Mouse (Mus musculus) limb, embryonic 15.5 days (tissue): ENCODE measurements around the gene Trim43a. TPM values are rescaled to one million over a fixed set of nuclear protein-coding genes. Genes with fewer than 3 reads are reported as not detected.
"Not testable (repeated sequence)": the region's sequence is repeated elsewhere in the genome, so short reads cannot be mapped to it uniquely, and the experiment has no call there.

Experiments used
- ATAC-seq: fragments of 200-750 bp; cut with Nextera tagmentation; 2 replicates; pipeline ENCODE4 v1.8.0; 2017; ENCODE audit warnings: low read depth, moderate TSS enrichment; ENCODE audit not compliant: insufficient number of reproducible peaks, low FRiP score, low TSS enrichment
- H3K27ac ChIP-seq: fragments of 300-500 bp; sonication (generic); 2 replicates; pipeline ENCODE4 v1.5.1; 2015; ENCODE audit warnings: moderate library complexity, mild to moderate bottlenecking, inconsistent platforms
- H3K27me3 ChIP-seq: fragments of 300-500 bp; sonication (generic); 2 replicates; pipeline ENCODE4 v1.6.1; 2015; ENCODE audit warnings: inconsistent platforms
- H3K36me3 ChIP-seq: fragments of 300-500 bp; sonication (generic); 2 replicates; pipeline ENCODE4 v1.6.1; 2015; ENCODE audit warnings: inconsistent platforms
- H3K4me1 ChIP-seq: fragments of 300-500 bp; sonication (generic); 2 replicates; pipeline ENCODE4 v1.6.1; 2015; ENCODE audit warnings: inconsistent platforms
- H3K4me2 ChIP-seq: fragments of 300-500 bp; sonication (generic); 2 replicates; pipeline ENCODE4 v1.6.1; 2015; ENCODE audit warnings: mild to moderate bottlenecking, inconsistent platforms
- H3K4me3 ChIP-seq: fragments of 300-500 bp; sonication (generic); 2 replicates; pipeline ENCODE4 v1.5.1; 2015; ENCODE audit warnings: mild to moderate bottlenecking, inconsistent platforms
- H3K9ac ChIP-seq: fragments of 300-500 bp; sonication (generic); 2 replicates; pipeline ENCODE4 v1.6.1; 2015; ENCODE audit warnings: inconsistent platforms
- H3K9me3 ChIP-seq: fragments of 300-500 bp; sonication (generic); 2 replicates; pipeline ENCODE4 v1.6.1; 2016; ENCODE audit warnings: inconsistent platforms
- WGBS: fragments of 180-500 bp; shearing (Covaris S2); methylation state at CpG from one replicate; pipeline ENCODE4 v1.1.7; 2015; 5-methylcytosine and 5-hydroxymethylcytosine counted together
- polyA plus RNA-seq: library from polyadenylated mRNA; unstranded; fragments of >200 nt; fragmentation: Nextera tagmentation; extraction: Ambion mirVana; gene quantifications from 2 replicates; pipeline ENCODE4 v1.2.1, GENCODE M21; 2015

The Trim43a gene
- 0.31 TPM in 1 of 2 replicates, not detected in the other for polyA plus RNA-seq

- 73% methylated on average over 2 of the region's 2 CpGs for WGBS
- not testable (repeated sequence) for H3K27ac ChIP-seq, H3K27me3 ChIP-seq, H3K4me1 ChIP-seq, H3K36me3 ChIP-seq, ATAC-seq, H3K9ac ChIP-seq, H3K9me3 ChIP-seq, H3K4me3 ChIP-seq, H3K4me2 ChIP-seq
These were observed at the start of gene Trim43a for GRCm38 (mm10) chr9:88580591-88580990. Gene Trim43a (plus strand): TSS chr9:88580891.

GRCm38 (mm10) chr9:88534093-88534492, 46.6 kb upstream of the Trim43a start:
- Histone ChIP-seq H3K9me3 (no peaks in the 10 kb centered on the region), H3K4me2 (no peak overlapping the region), H3K27ac (no peak overlapping the region), H3K9ac (no peak overlapping the region), H3K4me1 (no peaks in the 10 kb centered on the region), H3K27me3 (no peaks in the 10 kb centered on the region), H3K4me3 (no peak overlapping the region), H3K36me3 (no peaks in the 10 kb centered on the region)
- WGBS: 90% methylated on average over 5 of the region's 5 CpGs
- no peak for ATAC-seq

- 68% methylated on average over 5 of the region's 5 CpGs for WGBS
- Histone ChIP-seq H3K4me3 (no peak overlapping the region), H3K9me3 (no peaks in the 10 kb centered on the region), H3K4me1 (no peaks in the 10 kb centered on the region), H3K9ac (no peak overlapping the region), H3K27me3 (no peaks in the 10 kb centered on the region), H3K4me2 (no peak overlapping the region), H3K27ac (no peak overlapping the region), H3K36me3 (no peaks in the 10 kb centered on the region)
- no peak for ATAC-seq
These were observed 41.0 kb upstream of the Trim43a start for GRCm38 (mm10) chr9:88539546-88540224.

- no peak overlapping the region for H3K4me2 ChIP-seq
- H3K36me3 ChIP-seq: no peaks in the 10 kb centered on the region
- H3K27me3 ChIP-seq: no peaks in the 10 kb centered on the region
- H3K9ac ChIP-seq: no peak overlapping the region
- ATAC-seq: no peak
- H3K4me1 ChIP-seq: no peaks in the 10 kb centered on the region
- no peak overlapping the region for H3K4me3 ChIP-seq
- H3K27ac ChIP-seq: no peak overlapping the region
- 28% methylated on average over 2 of the region's 2 CpGs for WGBS
- no peaks in the 10 kb centered on the region for H3K9me3 ChIP-seq
These were observed 37.9 kb upstream of the Trim43a start for GRCm38 (mm10) chr9:88542816-88543215.

GRCm38 (mm10) chr9:88545534-88545933, 35.2 kb upstream of the Trim43a start:
- Histone ChIP-seq H3K36me3 (no peaks in the 10 kb centered on the region), H3K27me3 (no peaks in the 10 kb centered on the region), H3K4me1 (peaks cover 17% of the 10 kb centered on the region), H3K9ac (no peak overlapping the region), H3K27ac (no peak overlapping the region), H3K9me3 (no peaks in the 10 kb centered on the region), H3K4me3 (no peak overlapping the region), H3K4me2 (no peak overlapping the region)
- ATAC-seq: no peak
- 36% methylated on average over 3 of the region's 3 CpGs for WGBS

- no peak overlapping the region for H3K4me3 ChIP-seq
- no peaks in the 10 kb centered on the region for H3K36me3 ChIP-seq
- no peak overlapping the region for H3K27ac ChIP-seq
- ATAC-seq: no peak
- WGBS: 0% methylated on average over 2 of the region's 2 CpGs
- H3K4me1 ChIP-seq: peaks cover 21% of the 10 kb centered on the region
- H3K9me3 ChIP-seq: no peaks in the 10 kb centered on the region
- H3K27me3 ChIP-seq: no peaks in the 10 kb centered on the region
- H3K9ac ChIP-seq: no peak overlapping the region
- no peak overlapping the region for H3K4me2 ChIP-seq
These were observed 34.5 kb upstream of the Trim43a start for GRCm38 (mm10) chr9:88546166-88546565.

GRCm38 (mm10) chr9:88546657-88547056, 34.0 kb upstream of the Trim43a start:
- Histone ChIP-seq H3K27ac (no peak overlapping the region), H3K4me1 (peaks cover 21% of the 10 kb centered on the region), H3K36me3 (no peaks in the 10 kb centered on the region), H3K9me3 (no peaks in the 10 kb centered on the region), H3K27me3 (no peaks in the 10 kb centered on the region), H3K4me3 (no peak overlapping the region), H3K4me2 (no peak overlapping the region), H3K9ac (no peak overlapping the region)
- no peak for ATAC-seq
- WGBS: 67% methylated on average over 8 of the region's 8 CpGs

GRCm38 (mm10) chr9:88547270-88547669, 33.4 kb upstream of the Trim43a start:
- H3K36me3 ChIP-seq: 0 out of 2 replicates have a peak, but pooled peaks cover 5% of the 10 kb centered on the region
- H3K27me3 ChIP-seq: no peaks in the 10 kb centered on the region
- peak overlapping the region; percentile 59 for H3K4me2 ChIP-seq
- peak overlapping the region; percentile 82 for H3K4me3 ChIP-seq
- H3K27ac ChIP-seq: peak overlapping the region; percentile 93; the same call in 1 of the 2 replicates
- peak; percentile 53; the same call in 1 of the 2 replicates for ATAC-seq
- peaks cover 21% of the 10 kb centered on the region for H3K4me1 ChIP-seq
- WGBS: 24% methylated on average over 7 of the region's 7 CpGs
- H3K9ac ChIP-seq: no peak overlapping the region
- no peaks in the 10 kb centered on the region for H3K9me3 ChIP-seq

- under 1% methylated on average over 30 of the region's 30 CpGs for WGBS
- ATAC-seq: peak; percentile 85
These were observed 32.7 kb upstream of the Trim43a start, which contains the start of gene Zfp949 for GRCm38 (mm10) chr9:88547851-88548613. Gene Zfp949 (plus strand): TSS chr9:88548020.

GRCm38 (mm10) chr9:88548614-88548945, 32.1 kb upstream of the Trim43a start:
- H3K4me2 ChIP-seq: peak overlapping the region; percentile 59
- H3K9me3 ChIP-seq: no peaks in the 10 kb centered on the region
- H3K27ac ChIP-seq: peak overlapping the region; percentile 93
- no peaks in the 10 kb centered on the region for H3K27me3 ChIP-seq
- peak overlapping the region; percentile 64 for H3K9ac ChIP-seq
- H3K4me1 ChIP-seq: peaks cover 21% of the 10 kb centered on the region
- peak overlapping the region; percentile 82 for H3K4me3 ChIP-seq
- peaks cover 13% of the 10 kb centered on the region; the same call in 1 of the 2 replicates for H3K36me3 ChIP-seq
- 1% methylated on average over 8 of the region's 8 CpGs for WGBS
- ATAC-seq: no peak

More at GRCm38 (mm10) chr9:88547851-88548613, 32.7 kb upstream of the Trim43a start, which contains the start of gene Zfp949:
- peak within 1 kb of the TSS; percentile 59 for H3K4me2 ChIP-seq
- peaks cover 10% of the 10 kb centered on the region; the same call in 1 of the 2 replicates for H3K36me3 ChIP-seq
- H3K27me3 ChIP-seq: no peaks in the 10 kb centered on the region
- peaks cover 21% of the 10 kb centered on the region for H3K4me1 ChIP-seq
- H3K27ac ChIP-seq: peak within 1 kb of the TSS; percentile 93
- no peaks in the 10 kb centered on the region for H3K9me3 ChIP-seq
- H3K4me3 ChIP-seq: peak within 1 kb of the TSS; percentile 82
- H3K9ac ChIP-seq: peak within 1 kb of the TSS; percentile 64

GRCm38 (mm10) chr9:88553071-88553470, 27.6 kb upstream of the Trim43a start:
- Histone ChIP-seq H3K4me2 (no peak overlapping the region), H3K4me3 (no peak overlapping the region), H3K27me3 (no peaks in the 10 kb centered on the region), H3K4me1 (peaks cover 21% of the 10 kb centered on the region), H3K9me3 (no peaks in the 10 kb centered on the region), H3K27ac (no peak overlapping the region), H3K9ac (no peak overlapping the region), H3K36me3 (peaks cover 30% of the 10 kb centered on the region)
- ATAC-seq: no peak
- WGBS: 98% methylated on average over 14 of the region's 14 CpGs

GRCm38 (mm10) chr9:88558146-88558545, 22.5 kb upstream of the Trim43a start:
- Histone ChIP-seq H3K27ac (no peak overlapping the region), H3K27me3 (no peaks in the 10 kb centered on the region), H3K9me3 (no peaks in the 10 kb centered on the region), H3K36me3 (peaks cover 51% of the 10 kb centered on the region), H3K4me2 (no peak overlapping the region), H3K9ac (no peak overlapping the region), H3K4me3 (no peak overlapping the region), H3K4me1 (no peaks in the 10 kb centered on the region)
- WGBS: 88% methylated on average over 4 of the region's 4 CpGs
- ATAC-seq: no peak
